Mouse (Mus musculus): ENCODE measurements around the gene Tspan6. TPM values are rescaled to one million over a fixed set of nuclear protein-coding genes. Genes with fewer than 3 reads are reported as not detected.

Tspan6 gene
- total RNA-seq (2014; rRNA removed; ENCODE audit: low replicate concordance) (40.1 and 85.2 TPM in 2 replicates), polyA plus RNA-seq (2015; fragmentation: Nextera tagmentation; extraction: Ambion mirVana) (69.1 and 70.0 TPM in 2 replicates)

- H3K9ac ChIP-seq (replicated peaks; ENCODE audit: low read depth, low read length) = peak within 1 kb of the TSS; percentile 64
- TF ChIP-seq EP300 (IDR thresholded peaks at IDR 0.05; ENCODE audit: low read depth) (no peak), CTCF (IDR thresholded peaks at IDR 0.05; ENCODE audit: low read depth) (peak; percentile 46)
- H3K27ac ChIP-seq (ENCODE audit: low read depth) = peak within 1 kb of the TSS; percentile 20; the same call in 1 of the 2 replicates
- 20% methylated on average over 33 of the region's 33 CpGs for WGBS
- ATAC-seq (ENCODE audit: insufficient read depth, low read depth) (peak; percentile 80), DNase-seq (ENCODE audit: low spot score) (peak; percentile 71)
- no peaks in the 10 kb centered on the region for H3K4me1 ChIP-seq (ENCODE audit: control insufficient read depth, insufficient read depth)
- peak within 1 kb of the TSS; percentile 66 for H3K4me2 ChIP-seq (ENCODE audit: low read depth, low read length)
- peak within 1 kb of the TSS; percentile 59 for H3K4me3 ChIP-seq (ENCODE audit: low read depth, low read length)
- no peaks in the 10 kb centered on the region for H3K9me3 ChIP-seq (replicated peaks; ENCODE audit: control insufficient read depth, low read length)
- H3K27me3 ChIP-seq (ENCODE audit: control insufficient read depth, insufficient read depth, low read length) = no peaks in the 10 kb centered on the region
- no peaks in the 10 kb centered on the region for H3K36me3 ChIP-seq (replicated peaks; ENCODE audit: control insufficient read depth, insufficient read depth, low read length)
These were observed at the start of gene Tspan6 for GRCm38 (mm10) chrX:133898014-133898542. TSS of gene Tspan6 (minus strand) at chrX:133898429.

- Histone ChIP-seq H3K4me1 (ENCODE audit: control insufficient read depth, insufficient read depth) (no peaks in the 10 kb centered on the region), H3K27me3 (ENCODE audit: control insufficient read depth, insufficient read depth, low read length) (no peaks in the 10 kb centered on the region), H3K4me2 (ENCODE audit: low read depth, low read length) (no peak overlapping the region), H3K4me3 (ENCODE audit: low read depth, low read length) (no peak overlapping the region), H3K36me3 (replicated peaks; ENCODE audit: control insufficient read depth, insufficient read depth, low read length) (no peaks in the 10 kb centered on the region), H3K27ac (ENCODE audit: low read depth) (no peak overlapping the region), H3K9ac (replicated peaks; ENCODE audit: low read depth, low read length) (no peak overlapping the region), H3K9me3 (replicated peaks; ENCODE audit: control insufficient read depth, low read length) (no peaks in the 10 kb centered on the region)
- ATAC-seq (ENCODE audit: insufficient read depth, low read depth) (0 out of 2 replicates have a peak, but pooled peaks have one; percentile 55), DNase-seq (ENCODE audit: low spot score) (peak; percentile 71)
- WGBS = 27% methylated on average over 3 of the region's 3 CpGs
- peak; percentile 87 for TF ChIP-seq CTCF (IDR thresholded peaks at IDR 0.05; ENCODE audit: low read depth)
- TF ChIP-seq EP300 (IDR thresholded peaks at IDR 0.05; ENCODE audit: low read depth) = no peak
These were observed 49.2 kb upstream of the Tspan6 start for GRCm38 (mm10) chrX:133947427-133947826.

- no peaks in the 10 kb centered on the region for H3K27me3 ChIP-seq (ENCODE audit: control insufficient read depth, insufficient read depth, low read length)
- no peak overlapping the region for H3K9ac ChIP-seq (replicated peaks; ENCODE audit: low read depth, low read length)
- WGBS = 23% methylated on average over 1 of the region's 1 CpGs
- no peaks in the 10 kb centered on the region for H3K9me3 ChIP-seq (replicated peaks; ENCODE audit: control insufficient read depth, low read length)
- TF ChIP-seq EP300 (IDR thresholded peaks at IDR 0.05; ENCODE audit: low read depth) = no peak
- TF ChIP-seq CTCF (IDR thresholded peaks at IDR 0.05; ENCODE audit: low read depth) = no peak
- no peak overlapping the region for H3K4me2 ChIP-seq (ENCODE audit: low read depth, low read length)
- H3K4me3 ChIP-seq (ENCODE audit: low read depth, low read length) = no peak overlapping the region
- DNase-seq (ENCODE audit: low spot score) (no peak), ATAC-seq (ENCODE audit: insufficient read depth, low read depth) (no peak)
- H3K27ac ChIP-seq (ENCODE audit: low read depth) = no peak overlapping the region
- no peaks in the 10 kb centered on the region for H3K4me1 ChIP-seq (ENCODE audit: control insufficient read depth, insufficient read depth)
- H3K36me3 ChIP-seq (replicated peaks; ENCODE audit: control insufficient read depth, insufficient read depth, low read length) = no peaks in the 10 kb centered on the region
These were observed 41.3 kb upstream of the Tspan6 start for GRCm38 (mm10) chrX:133939561-133939960.

- no peak overlapping the region for H3K4me3 ChIP-seq (ENCODE audit: low read depth, low read length)
- H3K36me3 ChIP-seq (replicated peaks; ENCODE audit: control insufficient read depth, insufficient read depth, low read length) = no peaks in the 10 kb centered on the region
- TF ChIP-seq EP300 (IDR thresholded peaks at IDR 0.05; ENCODE audit: low read depth) = no peak
- TF ChIP-seq CTCF (IDR thresholded peaks at IDR 0.05; ENCODE audit: low read depth) = no peak
- H3K4me2 ChIP-seq (ENCODE audit: low read depth, low read length) = no peak overlapping the region
- ATAC-seq (ENCODE audit: insufficient read depth, low read depth) = no peak
- no peaks in the 10 kb centered on the region for H3K9me3 ChIP-seq (replicated peaks; ENCODE audit: control insufficient read depth, low read length)
- no peak for DNase-seq (ENCODE audit: low spot score)
- 66% methylated on average over 4 of the region's 4 CpGs for WGBS
- no peak overlapping the region for H3K27ac ChIP-seq (ENCODE audit: low read depth)
- no peaks in the 10 kb centered on the region for H3K27me3 ChIP-seq (ENCODE audit: control insufficient read depth, insufficient read depth, low read length)
- no peaks in the 10 kb centered on the region for H3K4me1 ChIP-seq (ENCODE audit: control insufficient read depth, insufficient read depth)
- no peak overlapping the region for H3K9ac ChIP-seq (replicated peaks; ENCODE audit: low read depth, low read length)
These were observed 38.5 kb upstream of the Tspan6 start for GRCm38 (mm10) chrX:133936605-133937225.

GRCm38 (mm10) chrX:133931302-133932013 lies 33.2 kb upstream of the Tspan6 start:
- Histone ChIP-seq H3K4me3 (ENCODE audit: low read depth, low read length) (no peak overlapping the region), H3K27ac (ENCODE audit: low read depth) (no peak overlapping the region), H3K4me1 (ENCODE audit: control insufficient read depth, insufficient read depth) (no peaks in the 10 kb centered on the region), H3K9ac (replicated peaks; ENCODE audit: low read depth, low read length) (no peak overlapping the region), H3K9me3 (replicated peaks; ENCODE audit: control insufficient read depth, low read length) (no peaks in the 10 kb centered on the region), H3K36me3 (replicated peaks; ENCODE audit: control insufficient read depth, insufficient read depth, low read length) (no peaks in the 10 kb centered on the region), H3K27me3 (ENCODE audit: control insufficient read depth, insufficient read depth, low read length) (no peaks in the 10 kb centered on the region), H3K4me2 (ENCODE audit: low read depth, low read length) (no peak overlapping the region)
- DNase-seq (ENCODE audit: low spot score) (peak; percentile 34), ATAC-seq (ENCODE audit: insufficient read depth, low read depth) (0 out of 2 replicates have a peak, but pooled peaks have one; percentile 36)
- 48% methylated on average over 12 of the region's 12 CpGs for WGBS
- peak; percentile 64 for TF ChIP-seq CTCF (IDR thresholded peaks at IDR 0.05; ENCODE audit: low read depth)
- no peak for TF ChIP-seq EP300 (IDR thresholded peaks at IDR 0.05; ENCODE audit: low read depth)

All from heart, postnatal 0 days (tissue).